In genomic region chr13:42724011-42724410, GRCm38 (mm10) we compare ENCODE assay signal across 16 mouse cellular contexts. TPM values are rescaled to one million over a fixed set of nuclear protein-coding genes. Genes with fewer than 3 reads are reported as not detected.
DNase-seq lines count a peak whose midpoint lies in the region; ATAC-seq and TF ChIP-seq lines count a peak whose summit lies in the region.
"Had no signal": no experiment of that assay in that cellular context is flagged by ENCODE, and none has a peak within 500 bp of the region (broad histone marks: within the 10 kb centered on the region; RNA-seq: fewer than 3 reads in every experiment).

No protein-coding gene starts in this region.

- H3K27me3 ChIP-seq in lung, embryonic 14.5 days (ENCODE audit: insufficient read depth, low read length) = no peaks in the 10 kb centered on the region
- H3K27me3 ChIP-seq: forebrain, embryonic 13.5 days; limb, embryonic 12.5 days; neural tube, embryonic 12.5 days had no signal

- no peak overlapping the region for H3K4me3 ChIP-seq in lung, embryonic 14.5 days (ENCODE audit: low read depth, low read length)
- H3K4me3 ChIP-seq: embryonic facial prominence, embryonic 10.5 days; forebrain, embryonic 13.5 days; heart, embryonic 13.5 days; limb, embryonic 12.5 days; neural tube, embryonic 12.5 days had no signal

- H3K4me1 ChIP-seq in lung, embryonic 14.5 days (ENCODE audit: insufficient read depth) = no peaks in the 10 kb centered on the region
- H3K4me1 ChIP-seq: heart, embryonic 13.5 days had no signal

- TF ChIP-seq CTCF in lung, embryonic 14.5 days (IDR thresholded peaks at IDR 0.05; ENCODE audit: low read depth) = no peak

- ATAC-seq in lung, embryonic 14.5 days (ENCODE audit: insufficient read depth) = no peak
- ATAC-seq: forebrain, embryonic 13.5 days had no signal

- no peak overlapping the region for H3K4me2 ChIP-seq in lung, embryonic 14.5 days
- H3K4me2 ChIP-seq: forebrain, embryonic 13.5 days; heart, embryonic 13.5 days; limb, embryonic 12.5 days; midbrain, embryonic 11.5 days; neural tube, embryonic 12.5 days had no signal

- H3K9ac ChIP-seq in lung, embryonic 14.5 days = no peak overlapping the region
- H3K9ac ChIP-seq: forebrain, embryonic 13.5 days; heart, embryonic 13.5 days; limb, embryonic 12.5 days; neural tube, embryonic 12.5 days had no signal

- H3K36me3 ChIP-seq in lung, embryonic 14.5 days (ENCODE audit: insufficient read depth) = no peaks in the 10 kb centered on the region
- H3K36me3 ChIP-seq: embryonic facial prominence, embryonic 10.5 days; heart, embryonic 13.5 days; limb, embryonic 12.5 days; neural tube, embryonic 12.5 days had no signal

- no peaks in the 10 kb centered on the region for H3K9me3 ChIP-seq in lung, embryonic 14.5 days (ENCODE audit: low read depth, low read length)
- H3K9me3 ChIP-seq: embryonic facial prominence, embryonic 10.5 days; forebrain, embryonic 13.5 days; heart, embryonic 13.5 days; limb, embryonic 12.5 days; neural tube, embryonic 12.5 days had no signal

- DNase-seq in lung, embryonic 14.5 days = peak; percentile 38
- DNase-seq in lung, postnatal 4 days = no peak
- DNase-seq in kidney, adult 8-10 months = peak; percentile 71 to 90
- DNase-seq in kidney, postnatal 14 days = peak; percentile 81
- DNase-seq in urinary bladder, adult 2 months (ENCODE audit: low spot score) = no peak
- no peak for DNase-seq in ovary, postnatal 36 days (ENCODE audit: low spot score)
- DNase-seq in right cerebral cortex, postnatal 25 days = no peak
- DNase-seq: cerebellum, postnatal 25 days; heart, postnatal 36 days had no signal

- WGBS in lung, embryonic 14.5 days = 63% methylated on average over 3 of the region's 3 CpGs

- H3K27ac ChIP-seq in lung, embryonic 14.5 days (ENCODE audit: low read depth) = no peak overlapping the region
- H3K27ac ChIP-seq: embryonic facial prominence, embryonic 10.5 days; forebrain, embryonic 13.5 days; heart, embryonic 13.5 days; limb, embryonic 12.5 days; macrophage; neural tube, embryonic 12.5 days had no signal

RNA-seq across cellular contexts. Expression of gene Phactr1, which starts 43.6 kb away (rescaled TPM):
- polyA plus RNA-seq in lung, embryonic 14.5 days (2014; fragmentation: Nextera tagmentation; extraction: Ambion mirVana) = 4.2 and 5.2 TPM in 2 replicates
- polyA plus RNA-seq in urinary bladder, adult 2 months (2012; rRNA removed) = 5.5 and 7.1 TPM in 2 replicates

Comparison
In these comparisons a context has a peak if more than half of its experiments do, and no peak if none do; other contexts are left out.
1. DNase-seq: peak in lung, embryonic 14.5 days (single experiment), kidney, adult 8-10 months (2 of 2) and kidney, postnatal 14 days (single experiment); none in lung, postnatal 4 days (0 of 2), urinary bladder, adult 2 months (single experiment), ovary, postnatal 36 days (single experiment) and right cerebral cortex, postnatal 25 days (single experiment).